In genomic region chr4:139287122-139287863, GRCm38 (mm10) we compare ENCODE assay signal across 8 mouse cellular contexts. TPM values are rescaled to one million over a fixed set of nuclear protein-coding genes. Genes with fewer than 3 reads are reported as not detected.
DNase-seq lines count a peak whose midpoint lies in the region; ATAC-seq and TF ChIP-seq lines count a peak whose summit lies in the region.

No protein-coding gene starts in this region.

- in situ Hi-C loops in CH12.LX (cut with MboI; ENCODE audit: low pct_ligation_motif_present, low pct_unique_long_range_greater_than_20kb, low sequenced_read_pairs): loop anchor here (10.0 kb wide), 1 partner anchor 202 kb away; no protein-coding TSS in a partner anchor

- ATAC-seq in heart, embryonic 15.5 days (replicated peaks; ENCODE audit: insufficient number of reproducible peaks, insufficient read depth, low FRiP score, low read depth): no peak

- H3K9ac ChIP-seq in CH12.LX (ENCODE audit: insufficient read depth, low read depth): no peak overlapping the region
- no peak overlapping the region for H3K9ac ChIP-seq in heart, embryonic 15.5 days

- H3K4me1 ChIP-seq in CH12.LX (ENCODE audit: control insufficient read depth in 1 of 2, insufficient read depth in 2 of 2): peaks cover 4 to 12% of the 10 kb centered on the region in 2 experiments; a peak in 3 of 4 replicates
- peaks cover 35% of the 10 kb centered on the region for H3K4me1 ChIP-seq in heart, embryonic 15.5 days (replicated peaks)

- 68% methylated on average over 18 of the region's 18 CpGs for WGBS in heart, embryonic 15.5 days

- DNase-seq in CH12.LX (ENCODE audit: extremely low read depth): peak; percentile 48
- DNase-seq in adrenal gland, adult 18-20 months (ENCODE audit: low spot score in 2 of 2): peak; percentile 88 to 91
- DNase-seq in embryo, embryonic 9.5 days (ENCODE audit: extremely low spot score): peak; percentile 76
- DNase-seq in layer of hippocampus, adult 9-10 months (ENCODE audit: low spot score): peak; percentile 88
- DNase-seq in lung, postnatal 10 days: peak; percentile 90
- DNase-seq in right cerebral cortex, postnatal 4 days: peak; percentile 78
- DNase-seq in urinary bladder, postnatal 4 days (ENCODE audit: low spot score in 2 of 2): peak; percentile 77 to 89

- H3K9me3 ChIP-seq in CH12.LX (replicated peaks; ENCODE audit: low read length): no peaks in the 10 kb centered on the region
- no peaks in the 10 kb centered on the region for H3K9me3 ChIP-seq in heart, embryonic 15.5 days (replicated peaks)

- peak; percentile 61 for TF ChIP-seq RAD21 in CH12.LX (IDR thresholded peaks at IDR 0.05; ENCODE audit: low read depth, low read length)

- H3K36me3 ChIP-seq in CH12.LX (replicated peaks in 1 of 2; ENCODE audit: control insufficient read depth in 1 of 2, insufficient read depth in 1 of 2, low read length in 1 of 2): peaks cover 74 to 97% of the 10 kb centered on the region in 2 experiments
- peaks cover 68% of the 10 kb centered on the region for H3K36me3 ChIP-seq in heart, embryonic 15.5 days

- H3K4me3 ChIP-seq in CH12.LX (replicated peaks in 1 of 3; ENCODE audit: low read depth in 2 of 3, low read length in 2 of 3, poor library complexity in 1 of 3): no peak overlapping the region
- no peak overlapping the region for H3K4me3 ChIP-seq in heart, embryonic 15.5 days

- H3K27ac ChIP-seq in CH12.LX (ENCODE audit: insufficient read depth, low read depth): no peak overlapping the region
- peak overlapping the region; percentile 13 for H3K27ac ChIP-seq in heart, embryonic 15.5 days

- H3K27me3 ChIP-seq in CH12.LX (replicated peaks): no peaks in the 10 kb centered on the region
- no peaks in the 10 kb centered on the region for H3K27me3 ChIP-seq in heart, embryonic 15.5 days

- no peak for TF ChIP-seq EP300 in CH12.LX (IDR thresholded peaks at IDR 0.05; ENCODE audit: low read length)

- dilution Hi-C loops in CH12.LX (cut with MboI; ENCODE audit: extremely low pct_ligation_motif_present, extremely low pct_unique_long_range_greater_than_20kb, low sequenced_read_pairs): no loop called here

- no peak for TF ChIP-seq POLR2A in CH12.LX (IDR thresholded peaks at IDR 0.05; ENCODE audit: low read depth, low read length)

- H3K79me2 ChIP-seq in CH12.LX (replicated peaks; ENCODE audit: control insufficient read depth, extremely low read depth, insufficient read depth, poor library complexity, severe bottlenecking): no peaks in the 10 kb centered on the region

- peak; percentile 84 to 85 for TF ChIP-seq CTCF in CH12.LX (conservative IDR thresholded peaks at IDR 0.05 in 1 of 2, IDR thresholded peaks at IDR 0.05 in 1 of 2; ENCODE audit: low read depth in 2 of 2, low read length in 2 of 2)

- no peak overlapping the region for H3K4me2 ChIP-seq in CH12.LX (ENCODE audit: insufficient read depth, low read depth, poor library complexity, severe bottlenecking)
- H3K4me2 ChIP-seq in heart, embryonic 15.5 days: no peak overlapping the region

TF ChIP-seq in CH12.LX, 34 proteins besides CTCF, POLR2A, EP300 and RAD21:
- peak; percentile 71 for TF ChIP-seq SMC3 (IDR thresholded peaks at IDR 0.05; ENCODE audit: low read depth, low read length)
- TF ChIP-seq NRF1 (IDR thresholded peaks at IDR 0.05; ENCODE audit: low read depth, low read length): no peak
TF ChIP-seq in CH12.LX: peak in this region for 1.

RNA-seq across cellular contexts. Expression of gene Pqlc2, which starts 23.2 kb away (rescaled TPM):
- 6.2 and 7.1 TPM in 2 replicates for total RNA-seq in CH12.LX (2012; rRNA removed)
- 6.5 and 6.8 TPM in 2 replicates for total RNA-seq in CH12.LX (2014; rRNA removed)
- 7.4 and 8.1 TPM in 2 replicates for polyA plus RNA-seq in CH12.LX (2012; ENCODE audit: insufficient read length, low read depth)
- 1 to 10 TPM; 8.8 to 9.2 TPM for total RNA-seq in adrenal gland, adult 18-20 months (2021)
- polyA plus RNA-seq in heart, embryonic 15.5 days (2015; fragmentation: Nextera tagmentation; extraction: Ambion mirVana): 6.8 and 9.6 TPM in 2 replicates

RNA-seq across cellular contexts. Expression of gene Akr7a5, which starts 23.3 kb away (rescaled TPM):
- total RNA-seq in CH12.LX (2012; rRNA removed) (30.4 and 37.7 TPM in 2 replicates), CH12.LX (2014; rRNA removed) (16.7 and 24.2 TPM in 2 replicates)
- 27.0 and 27.7 TPM in 2 replicates for polyA plus RNA-seq in CH12.LX (2012; ENCODE audit: insufficient read length, low read depth)
- total RNA-seq in adrenal gland, adult 18-20 months (2021): 10 to 100 TPM; 59.3 to 71.3 TPM
- 58.1 and 76.7 TPM in 2 replicates for polyA plus RNA-seq in heart, embryonic 15.5 days (2015; fragmentation: Nextera tagmentation; extraction: Ambion mirVana)
